Mouse (Mus musculus): ENCODE results near the gene Tmprss6. TPM values are rescaled to one million over a fixed set of nuclear protein-coding genes. Genes with fewer than 3 reads are reported as not detected.

The Tmprss6 gene
- polyA plus RNA-seq, 2 experiments from 2014 or later: not detected

GRCm38 (mm10) chr15:78413083-78413718 is 55.2 kb downstream of the Tmprss6 start:
- no peak for ATAC-seq

- ATAC-seq: no peak
These were observed 58.8 kb downstream of the Tmprss6 start for GRCm38 (mm10) chr15:78409570-78410052.

- peak; percentile 96 for ATAC-seq
These were observed 62.0 kb downstream of the Tmprss6 start, which contains the start of gene Mpst for GRCm38 (mm10) chr15:78406293-78406934. TSS of gene Mpst (plus strand) at chr15:78406416.

- peak; percentile 39 for ATAC-seq
These were observed 62.8 kb downstream of the Tmprss6 start, which contains the start of gene Tst for GRCm38 (mm10) chr15:78405517-78406211. TSS of gene Tst (minus strand) at chr15:78405907.

GRCm38 (mm10) chr15:78405098-78405497 is 63.3 kb downstream of the Tmprss6 start:
- ATAC-seq: no peak

- no peak for ATAC-seq
These were observed 64.5 kb downstream of the Tmprss6 start for GRCm38 (mm10) chr15:78403896-78404295.

GRCm38 (mm10) chr15:78403301-78403741 is 65.1 kb downstream of the Tmprss6 start:
- ATAC-seq: no peak

GRCm38 (mm10) chr15:78402423-78402822 is 66.0 kb downstream of the Tmprss6 start:
- ATAC-seq: no peak

- ATAC-seq: no peak
These were observed 66.5 kb downstream of the Tmprss6 start for GRCm38 (mm10) chr15:78401921-78402320.

GRCm38 (mm10) chr15:78401345-78401744 is 67.1 kb downstream of the Tmprss6 start:
- no peak for ATAC-seq

GRCm38 (mm10) chr15:78395478-78395962 is 72.9 kb downstream of the Tmprss6 start, which contains the start of gene Tex33:
TSS of gene Tex33 (minus strand) at chr15:78395912.
- ATAC-seq: no peak

- peak; percentile 66 for ATAC-seq
These were observed 77.6 kb downstream of the Tmprss6 start for GRCm38 (mm10) chr15:78390855-78391254.

Other genes with a start within 250 kb of the Tmprss6 start
- 100 to 1,000 TPM; 175 to 188 TPM for gene Ncf4, start 223.8 kb downstream of the Tmprss6 start, polyA plus RNA-seq (2017; shearing (Covaris generic))
- gene Csf2rb2, start 162.9 kb downstream of the Tmprss6 start, polyA plus RNA-seq (2017; shearing (Covaris generic)): under 1 TPM in 1 of 2 experiments, not detected in 1; 0.12 TPM
- gene Csf2rb, start 142.9 kb downstream of the Tmprss6 start, polyA plus RNA-seq (2017; shearing (Covaris generic)): under 1 TPM; 0.08 to 0.63 TPM
- gene Tex33, start 72.7 kb downstream of the Tmprss6 start, polyA plus RNA-seq (2017; shearing (Covaris generic)): not detected
- gene Tst, start 62.7 kb downstream of the Tmprss6 start, polyA plus RNA-seq (2017; shearing (Covaris generic)): 1 to 10 TPM; 1.6 to 2.8 TPM
- gene Mpst, start 62.2 kb downstream of the Tmprss6 start, polyA plus RNA-seq (2017; shearing (Covaris generic)): 1 to 10 TPM; 1.2 to 5.7 TPM
- 1 to 10 TPM; 5.1 to 5.5 TPM for gene Kctd17, start 40.1 kb downstream of the Tmprss6 start, polyA plus RNA-seq (2017; shearing (Covaris generic))
- gene Il2rb, start 26.6 kb upstream of the Tmprss6 start, polyA plus RNA-seq (2017; shearing (Covaris generic)): 100 to 1,000 TPM; 529 to 771 TPM
- 10 to 100 TPM; 10.2 to 14.3 TPM for gene C1qtnf6, start 62.8 kb upstream of the Tmprss6 start, polyA plus RNA-seq (2017; shearing (Covaris generic))
- gene Sstr3, start 76.1 kb upstream of the Tmprss6 start, polyA plus RNA-seq (2017; shearing (Covaris generic)): not detected
- 1,000 to 10,000 TPM; 2,983 to 4,093 TPM for gene Rac2, start 104.1 kb upstream of the Tmprss6 start, polyA plus RNA-seq (2017; shearing (Covaris generic))
- 100 to 1,000 TPM; 299 to 603 TPM for gene Cyth4, start 128.4 kb upstream of the Tmprss6 start, polyA plus RNA-seq (2017; shearing (Covaris generic))